Mouse (Mus musculus) liver, adult 2 months (tissue): ENCODE data around the gene Dgkk.

ENCODE experiments used
- CTCF ChIP-seq: fragments of 200-500 bp; IDR thresholded peaks from 2 replicates; pipeline ENCODE4 v1.5.1; 2011; ENCODE audit warnings: low read depth, low read length, control low read depth
- POLR2A ChIP-seq: fragments of 200-500 bp; IDR thresholded peaks from 2 replicates; pipeline ENCODE4 v1.6.1; 2011; ENCODE audit warnings: low read length, control low read depth; ENCODE audit not compliant: insufficient read depth; ENCODE audit errors: extremely low read depth

DNA sequence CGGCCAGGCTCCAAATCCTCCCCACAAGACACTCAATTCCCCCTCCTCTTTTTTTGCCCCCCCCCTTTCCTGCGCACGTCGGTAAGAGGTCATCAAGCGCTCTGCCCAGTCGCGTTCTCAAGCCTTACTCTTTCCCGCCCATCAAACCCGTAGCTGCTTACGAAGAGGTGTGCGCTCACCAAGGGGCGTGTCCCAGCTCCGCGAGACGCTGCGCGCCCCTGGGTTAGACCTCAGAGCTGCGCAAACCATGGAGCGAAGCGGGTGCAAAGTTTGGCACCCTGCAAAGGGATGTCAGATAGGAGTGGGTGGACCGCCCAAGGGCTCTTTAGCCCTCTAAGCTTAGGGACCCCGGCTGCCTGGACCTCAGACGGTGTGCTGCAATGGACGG lies 862 bp upstream of the Dgkk start:
- TF ChIP-seq CTCF (no peak), POLR2A (no peak)
